Mouse (Mus musculus) WW6 (cell line): ENCODE measurements around the gene Ccm2.

Experiments
- DNase-seq: peaks from one replicate; pipeline ENCODE4 v3.0.0-alpha.2; 2013; ENCODE audit warnings: low read depth, low spot score

The Ccm2 gene

GRCm38 (mm10) chr11:6603224-6603623, 56.5 kb downstream of the Ccm2 start:
- no peak for DNase-seq

- no peak for DNase-seq
These were observed 57.4 kb downstream of the Ccm2 start for GRCm38 (mm10) chr11:6603887-6604603.

- DNase-seq = no peak
These were observed 57.9 kb downstream of the Ccm2 start for GRCm38 (mm10) chr11:6604604-6604936.

GRCm38 (mm10) chr11:6605021-6605481, 58.4 kb downstream of the Ccm2 start:
- no peak for DNase-seq

GRCm38 (mm10) chr11:6605491-6606399, 59.1 kb downstream of the Ccm2 start, which contains the start of gene Nacad:
TSS of gene Nacad (minus strand) at chr11:6606053.
- DNase-seq = no peak

- no peak for DNase-seq
These were observed 68.8 kb downstream of the Ccm2 start for GRCm38 (mm10) chr11:6615250-6616205.

- DNase-seq = no peak
These were observed 77.0 kb downstream of the Ccm2 start for GRCm38 (mm10) chr11:6623704-6624103.

GRCm38 (mm10) chr11:6624619-6625382, 78.1 kb downstream of the Ccm2 start:
- no peak for DNase-seq

GRCm38 (mm10) chr11:6625478-6626387, 79.0 kb downstream of the Ccm2 start, which contains the start of gene Tbrg4:
TSS of gene Tbrg4 (minus strand) at chr11:6626067.
- peak; percentile 96 for DNase-seq

- no peak for DNase-seq
These were observed 79.7 kb downstream of the Ccm2 start for GRCm38 (mm10) chr11:6626388-6626772.

GRCm38 (mm10) chr11:6627731-6628130, 81.0 kb downstream of the Ccm2 start:
- DNase-seq = no peak

- peak; percentile 76 for DNase-seq
These were observed 81.9 kb downstream of the Ccm2 start for GRCm38 (mm10) chr11:6628568-6628967.

GRCm38 (mm10) chr11:6629655-6630054, 83.0 kb downstream of the Ccm2 start:
- no peak for DNase-seq

GRCm38 (mm10) chr11:6636150-6636549, 89.5 kb downstream of the Ccm2 start:
- no peak for DNase-seq

GRCm38 (mm10) chr11:6638537-6638936, 91.8 kb downstream of the Ccm2 start, which contains the start of gene Wap:
TSS of gene Wap (minus strand) at chr11:6638637.
- DNase-seq = no peak

- DNase-seq = no peak
These were observed 92.4 kb downstream of the Ccm2 start for GRCm38 (mm10) chr11:6639072-6639471.

- DNase-seq = no peak
These were observed 97.9 kb downstream of the Ccm2 start for GRCm38 (mm10) chr11:6644566-6644965.
